Mouse (Mus musculus) layer of hippocampus, adult 6 months (tissue): ENCODE results near the gene Zfp839. TPM values are rescaled to one million over a fixed set of nuclear protein-coding genes. Genes with fewer than 3 reads are reported as not detected.

ENCODE experiments used
- long read RNA-seq, 2 experiments: library from polyadenylated mRNA; unstranded; transcript quantifications; one replicate each; pipeline ENCODE4 v2.0.0; 2019 to 2020
- polyA plus RNA-seq: library from polyadenylated mRNA; unstranded; fragments of <200 nt; fragmentation: Nextera tagmentation; gene quantifications from 2 replicates; pipeline ENCODE4 v1.2.3, GENCODE M21; 2021

The Zfp839 gene
- 1.0 and 1.4 TPM in 2 replicates for polyA plus RNA-seq
- long read RNA-seq, experiment 1, partial matches to known transcripts: 2 of 5 reads
- long read RNA-seq, experiment 1, other reads (novel, unspliced or antisense): 2 of 5 reads
- long read RNA-seq, experiment 2, partial matches to known transcripts: 3 of 7 reads
- long read RNA-seq, experiment 2, other reads (novel, unspliced or antisense): 1 of 7 reads

DNA sequence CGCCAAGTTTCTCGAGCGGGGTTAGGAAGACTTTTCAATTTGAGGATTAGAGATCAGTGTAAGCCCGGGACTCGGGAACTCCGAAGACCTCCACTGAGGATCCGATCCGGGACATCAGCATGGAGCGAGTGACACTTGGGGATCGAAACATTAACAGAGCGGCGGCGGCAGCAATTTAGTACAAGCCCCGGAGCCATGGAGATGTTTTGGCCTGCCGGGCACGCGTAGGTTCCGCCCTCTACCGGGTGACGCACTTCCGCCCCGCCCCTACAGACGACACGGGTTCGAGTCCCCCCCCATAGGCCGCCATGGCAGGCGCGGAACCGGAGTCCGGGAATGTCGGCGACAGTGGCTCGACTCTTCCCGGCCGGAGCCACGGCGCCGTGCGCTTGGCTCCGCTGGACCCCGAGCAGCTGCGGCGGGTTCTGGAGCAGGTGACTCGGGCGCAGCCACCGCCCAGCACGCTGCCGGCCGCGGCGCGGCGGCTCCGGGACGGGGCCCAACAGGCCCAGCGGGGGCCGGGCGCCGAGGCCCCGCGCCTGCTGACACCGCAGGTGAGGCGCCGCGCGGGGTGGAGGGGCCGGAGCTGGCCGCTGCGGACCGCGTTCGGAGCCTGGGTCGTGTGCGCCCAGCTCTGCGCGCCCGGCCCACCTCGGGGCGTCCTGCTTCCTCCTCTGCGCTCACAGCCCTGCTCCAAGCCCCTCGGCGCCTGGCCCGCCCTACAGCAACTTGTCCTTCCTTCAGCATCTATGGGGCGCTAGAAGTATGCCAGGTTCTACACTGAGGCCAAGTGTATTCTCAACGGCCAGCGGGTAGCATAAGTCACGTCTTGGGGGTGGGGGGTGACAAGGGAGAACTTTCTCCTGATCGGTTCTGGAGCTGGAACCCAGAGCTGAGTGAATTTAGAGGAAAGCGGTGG, at the start of gene Zfp839:
Gene Zfp839 (plus strand): TSS at position 244 of the 919 bp plus-strand sequence.

DNA sequence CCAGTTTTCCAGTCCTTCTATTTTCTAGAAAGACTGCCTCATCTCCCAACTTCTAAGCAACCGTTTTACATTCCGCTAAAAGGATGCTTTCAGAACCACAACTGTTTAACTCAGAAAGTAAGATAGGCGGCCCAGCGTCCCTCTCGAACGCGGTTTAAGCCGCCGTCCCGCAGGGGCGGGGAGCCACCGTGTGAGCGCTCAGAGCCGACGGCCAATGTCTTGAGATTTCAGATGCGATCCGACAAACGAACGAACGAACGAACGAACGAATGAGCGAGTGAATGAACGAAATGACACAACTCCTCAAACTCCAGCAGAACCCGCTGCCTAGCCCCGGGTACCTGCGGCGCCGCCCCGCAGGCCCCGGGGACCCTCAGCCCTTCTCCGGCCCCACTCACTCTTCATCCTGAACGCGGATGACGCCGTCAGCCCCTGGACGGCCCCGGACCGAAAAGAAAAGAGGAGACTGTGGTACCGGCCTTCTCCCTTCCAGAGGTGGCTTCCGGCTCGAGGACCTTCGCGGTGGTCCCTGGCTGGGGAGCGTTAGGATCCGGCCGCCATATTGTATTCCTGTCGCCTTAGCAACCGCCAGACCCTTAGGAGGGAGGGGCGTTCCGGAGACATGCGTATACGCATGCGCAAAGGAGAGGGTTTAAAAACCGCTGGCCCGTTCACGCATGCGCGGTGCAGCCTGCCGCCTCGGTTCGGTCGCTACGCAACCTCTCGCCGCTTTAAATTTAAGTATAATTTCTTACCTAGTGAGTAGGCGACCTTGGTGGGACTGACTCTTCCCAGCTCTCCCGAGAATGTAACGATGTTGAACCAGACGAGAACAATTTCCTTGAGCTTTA, 9.5 kb upstream of the Zfp839 start, which contains the start of gene Mok:
Gene Mok (minus strand): TSS at position 592 of the 851 bp plus-strand sequence.

DNA sequence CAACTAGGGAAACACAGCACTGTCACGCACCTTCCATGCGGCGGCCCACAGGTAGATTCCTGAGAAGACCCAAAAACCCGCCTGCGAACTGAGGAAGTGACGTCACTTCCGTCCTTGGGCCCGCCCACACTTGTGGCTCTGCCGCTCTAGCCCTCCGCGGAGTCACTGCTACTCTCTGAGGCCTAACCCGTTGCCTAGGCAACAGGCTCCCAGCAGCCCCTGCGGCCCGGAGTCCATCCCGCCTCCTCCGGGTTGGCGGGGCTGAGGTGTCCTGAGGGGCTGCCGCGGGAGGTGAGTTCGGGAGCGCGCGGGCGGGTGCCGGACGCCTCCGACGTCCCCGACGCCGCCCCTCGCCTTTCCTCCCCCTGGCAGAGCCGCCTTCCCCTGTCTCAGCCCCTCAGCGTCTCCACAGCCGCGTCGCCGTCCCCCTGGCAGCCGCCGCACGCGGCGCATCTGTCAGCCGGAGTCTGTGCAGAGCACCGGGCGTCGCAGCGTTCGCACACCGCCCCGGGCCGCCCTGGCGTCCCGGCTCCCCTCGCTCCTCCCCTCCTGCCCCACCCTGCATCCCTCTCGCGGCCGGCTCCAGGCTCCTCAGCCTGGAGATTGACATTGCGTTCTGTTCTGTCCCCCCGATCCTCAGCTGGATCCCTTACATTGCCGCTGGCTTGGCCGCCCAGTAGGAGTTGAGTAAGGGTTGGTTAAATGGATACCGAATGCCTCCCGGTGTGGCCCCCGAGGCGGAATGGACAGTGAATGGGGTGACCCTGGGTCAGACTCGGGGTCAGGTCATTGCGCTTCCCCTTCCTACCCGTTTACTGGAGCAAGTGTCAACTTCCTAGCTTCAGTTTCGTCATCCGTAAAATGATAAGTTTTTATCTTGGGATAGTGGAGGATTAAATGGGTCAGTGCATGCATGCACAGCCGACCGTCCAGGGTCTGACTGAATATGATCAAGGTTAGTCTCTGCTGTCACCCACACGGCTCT, 39.3 kb downstream of the Zfp839 start, which contains the start of the genes Cinp and Tecpr2:
Gene Cinp (minus strand): TSS at position 110 of the 985 bp plus-strand sequence.
Gene Tecpr2 (plus strand): TSS at position 229 of the 985 bp plus-strand sequence.

Other genes starting within 250 kb of the Zfp839 start
- 43.5 and 46.0 TPM in 2 replicates for gene Dync1h1, start 248.8 kb upstream of the Zfp839 start, polyA plus RNA-seq
- not detected in 2 replicates for gene 1700001K19Rik, start 167.6 kb upstream of the Zfp839 start, polyA plus RNA-seq
- gene Hsp90aa1, start 147.5 kb upstream of the Zfp839 start, polyA plus RNA-seq: 764 and 832 TPM in 2 replicates
- gene Wdr20, start 112.3 kb upstream of the Zfp839 start, polyA plus RNA-seq: 13.3 and 15.2 TPM in 2 replicates
- 4.6 and 5.0 TPM in 2 replicates for gene Mok, start 9.3 kb upstream of the Zfp839 start, polyA plus RNA-seq
- gene Cinp, start 38.9 kb downstream of the Zfp839 start, polyA plus RNA-seq: 63.0 and 65.4 TPM in 2 replicates
- 6.4 and 7.0 TPM in 2 replicates for gene Tecpr2, start 39.0 kb downstream of the Zfp839 start, polyA plus RNA-seq
- 26.3 and 28.0 TPM in 2 replicates for gene Ankrd9, start 128.8 kb downstream of the Zfp839 start, polyA plus RNA-seq
- gene Rcor1, start 189.1 kb downstream of the Zfp839 start, polyA plus RNA-seq: 1.7 and 2.0 TPM in 2 replicates